Mouse (Mus musculus): ENCODE data around the gene Kcnk7. TPM values are rescaled to one million over a fixed set of nuclear protein-coding genes. Genes with fewer than 3 reads are reported as not detected.
A peak's percentile ranks its signal among the peaks of the same experiment; 100 is the strongest.

Gene Kcnk7
- total RNA-seq, 2 experiments from 2014 or later: not detected

DNA sequence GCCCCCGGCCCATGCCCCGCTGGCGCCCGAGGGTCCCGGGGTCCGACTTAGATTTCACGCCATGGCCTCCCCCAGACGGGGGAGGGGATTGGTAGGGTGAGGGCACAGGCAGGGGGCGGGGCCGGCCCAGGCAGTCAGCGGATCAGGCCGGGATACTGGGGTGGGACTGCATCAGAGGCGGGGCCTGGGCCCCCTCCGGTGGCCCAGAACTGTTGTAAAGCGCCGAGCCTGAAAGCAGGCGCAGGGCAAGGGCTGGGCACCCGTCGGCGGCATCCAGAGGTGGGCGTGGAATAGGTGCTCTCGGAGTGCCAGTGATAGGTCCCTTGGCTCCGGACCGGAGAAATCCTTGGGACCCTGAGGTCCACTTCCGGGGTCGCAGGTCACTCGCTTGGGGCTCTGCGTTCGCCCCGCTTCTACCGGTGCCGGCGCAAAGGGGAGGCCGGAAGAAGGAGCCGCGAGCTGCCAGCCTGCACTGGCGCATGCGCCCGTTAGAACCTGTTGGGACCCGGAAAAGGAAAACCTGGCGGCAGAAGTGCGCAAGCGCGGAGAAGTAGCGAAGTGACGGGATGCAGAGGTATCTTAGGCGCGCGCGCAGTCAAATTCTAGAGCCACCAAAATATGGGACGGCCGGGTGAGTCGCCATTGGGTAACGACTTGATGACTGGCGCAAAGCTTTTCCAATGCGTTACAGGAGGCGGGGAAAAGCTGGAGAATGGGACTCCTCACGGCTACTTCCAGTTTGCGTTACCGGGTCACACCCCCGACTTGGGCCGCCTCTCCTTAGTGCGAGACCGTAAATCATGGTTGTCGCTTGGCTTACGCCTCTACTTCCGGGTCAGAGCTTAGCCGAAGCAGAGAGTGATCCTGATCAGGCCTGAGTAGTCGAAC is 15.7 kb upstream of the Kcnk7 start, which contains the start of the genes Map3k11 and Pcnx3:
Gene Map3k11, plus strand, starts transcription at position 543 of the 888 bp plus-strand sequence.
Gene Pcnx3, minus strand, starts transcription at position 709 of the 888 bp plus-strand sequence.
- DNase-seq (ENCODE audit: extremely low spot score in 1 of 2, low spot score in 2 of 2): peak; percentile 98
- intact Hi-C loops (cut with DNase I): no loop called here

DNA sequence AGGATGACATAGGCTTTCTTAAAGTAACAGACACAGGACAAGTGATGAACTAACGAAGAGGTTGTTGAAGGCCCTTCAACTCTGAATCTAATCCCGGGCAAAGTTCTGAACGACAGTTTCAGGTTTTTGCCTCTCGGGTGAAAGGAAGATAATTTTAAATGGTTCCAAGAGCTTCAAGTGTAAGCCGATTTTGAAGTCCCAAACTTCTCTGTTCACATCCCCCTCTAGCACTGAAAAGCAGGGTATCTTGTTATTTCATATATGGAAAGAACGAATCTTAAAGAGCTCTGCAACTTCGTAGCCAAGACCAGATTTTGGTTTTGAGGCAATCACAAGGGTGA is 15.1 kb upstream of the Kcnk7 start:
- no peak for DNase-seq (ENCODE audit: extremely low spot score in 1 of 2, low spot score in 2 of 2)
- intact Hi-C loops (cut with DNase I): no loop called here

DNA sequence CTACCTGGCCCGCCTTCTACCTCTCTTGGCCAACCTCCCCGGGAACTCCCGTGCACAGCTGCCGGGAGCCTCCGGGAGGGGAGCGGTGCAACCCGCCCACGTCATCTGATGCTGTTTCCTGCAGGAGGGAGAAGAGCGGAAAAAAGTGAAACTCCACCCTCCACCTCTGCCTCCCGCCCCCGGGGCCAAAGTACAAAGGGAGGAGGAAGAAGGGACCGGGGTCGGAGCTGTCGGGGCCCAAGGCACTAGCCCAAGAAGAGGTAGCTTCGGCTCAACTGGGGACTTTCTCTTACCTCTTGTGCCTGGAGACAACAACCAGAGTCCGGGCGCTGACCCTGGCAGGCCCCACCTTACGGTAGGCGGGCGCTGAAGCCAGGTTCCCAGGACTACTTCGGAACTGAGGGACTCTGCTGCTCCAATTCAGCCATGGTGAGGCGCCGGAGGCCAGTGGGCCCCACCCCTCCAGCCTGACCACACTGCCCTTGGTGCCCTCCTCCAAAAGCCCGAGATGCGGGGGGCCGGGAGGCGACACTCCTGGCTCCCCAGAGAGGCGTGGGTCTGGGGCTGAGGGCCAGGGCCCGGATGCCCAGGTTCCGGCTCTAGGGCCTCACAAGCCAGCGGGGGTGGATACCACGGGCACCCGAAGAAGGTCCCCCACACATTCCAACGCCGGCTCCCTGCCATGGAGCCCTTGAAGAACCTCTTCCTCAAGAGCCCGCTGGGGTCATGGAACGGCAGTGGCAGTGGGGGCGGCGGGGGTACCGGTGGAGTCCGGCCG is 14.4 kb upstream of the Kcnk7 start:
- intact Hi-C loops (cut with DNase I): loop anchor here (10.0 kb wide), 2 partner anchors 165 to 205 kb away; partner anchors contain the start of gene Tigd3
- peak; percentile 73 to 91 for DNase-seq (ENCODE audit: extremely low spot score in 1 of 2, low spot score in 2 of 2)

DNA sequence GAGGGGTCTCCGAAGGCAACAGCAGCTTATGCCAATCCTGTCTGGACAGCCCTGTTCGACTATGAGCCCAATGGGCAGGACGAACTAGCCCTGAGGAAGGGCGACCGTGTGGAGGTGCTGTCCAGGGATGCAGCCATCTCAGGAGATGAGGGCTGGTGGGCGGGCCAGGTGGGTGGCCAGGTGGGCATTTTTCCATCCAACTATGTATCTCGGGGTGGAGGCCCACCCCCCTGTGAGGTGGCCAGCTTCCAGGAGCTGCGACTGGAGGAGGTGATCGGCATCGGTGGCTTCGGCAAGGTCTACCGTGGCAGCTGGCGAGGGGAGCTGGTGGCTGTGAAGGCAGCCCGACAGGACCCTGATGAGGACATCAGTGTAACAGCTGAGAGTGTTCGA is 13.8 kb upstream of the Kcnk7 start:
- intact Hi-C loops (cut with DNase I): loop anchor here (10.0 kb wide), 2 partner anchors 164 to 204 kb away; partner anchors contain the start of gene Tigd3
- DNase-seq (ENCODE audit: extremely low spot score in 1 of 2, low spot score in 2 of 2): peak in 1 of 2 experiments; percentile 67

DNA sequence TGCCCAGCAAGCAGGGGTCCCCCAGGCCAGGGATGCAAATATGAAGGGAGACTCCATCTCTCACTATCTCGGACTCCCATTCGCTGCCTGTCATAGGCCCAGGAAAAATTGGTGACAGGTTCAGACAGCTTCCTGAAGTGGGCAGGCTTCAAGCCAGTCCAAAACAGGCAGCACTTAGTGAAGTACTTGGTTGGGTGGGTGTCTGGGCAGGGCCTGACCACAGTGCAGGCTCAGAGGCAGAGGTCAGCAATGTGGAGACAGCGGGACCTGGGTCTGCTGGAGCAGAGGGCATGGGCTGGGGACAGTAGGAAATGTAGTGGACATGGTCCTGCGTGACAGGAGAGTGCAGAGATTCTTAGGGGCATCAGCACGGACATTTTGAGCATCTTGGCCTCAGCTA is 12.6 kb upstream of the Kcnk7 start:
- intact Hi-C loops (cut with DNase I): loop anchor here (10.0 kb wide), 2 partner anchors 163 to 203 kb away; partner anchors contain the start of gene Tigd3
- no peak for DNase-seq (ENCODE audit: extremely low spot score in 1 of 2, low spot score in 2 of 2)

DNA sequence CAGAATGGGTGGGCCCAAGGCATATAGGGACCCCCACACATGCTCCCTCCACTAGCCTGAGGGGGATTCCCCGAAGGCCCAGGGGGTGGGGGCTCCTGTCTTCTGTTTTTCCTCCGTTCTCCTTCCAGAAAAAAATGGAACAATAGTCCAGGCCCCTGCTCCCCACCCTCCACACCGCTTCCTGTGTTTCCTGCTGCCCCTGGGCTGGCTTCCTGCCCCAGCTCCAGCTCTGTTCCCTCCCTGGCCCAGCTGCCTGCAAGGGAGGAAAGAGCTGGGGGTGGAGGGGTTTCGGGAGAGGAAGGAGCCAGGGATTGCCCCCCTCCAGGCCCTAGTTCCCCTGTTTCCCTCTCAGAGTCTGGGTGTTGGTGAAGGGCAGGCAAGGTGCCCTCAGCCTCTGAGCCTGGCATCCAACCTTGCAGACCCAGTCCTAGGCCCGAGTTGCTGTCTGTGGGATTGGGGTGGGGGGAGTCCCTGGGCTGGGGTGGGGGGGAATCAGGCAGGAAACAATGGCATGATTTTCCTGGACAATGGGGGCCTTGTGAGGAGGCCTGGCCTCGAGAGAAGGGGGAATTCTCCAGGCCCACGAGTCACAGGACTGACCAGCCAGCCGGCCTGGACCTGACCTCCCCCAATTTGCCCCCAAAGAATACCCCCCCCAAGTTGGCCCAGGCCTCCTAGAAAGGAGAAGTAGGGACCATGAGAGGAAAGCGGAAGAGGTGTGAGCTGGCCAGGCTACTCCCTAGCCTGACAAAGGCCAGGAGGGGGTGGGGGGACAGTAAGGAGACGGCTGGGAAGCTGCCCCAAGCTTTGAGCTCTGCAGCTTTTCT is 11.9 kb upstream of the Kcnk7 start:
- peak in 1 of 2 experiments; percentile 88 for DNase-seq (ENCODE audit: extremely low spot score in 1 of 2, low spot score in 2 of 2)
- intact Hi-C loops (cut with DNase I): loop anchor here (10.0 kb wide), 2 partner anchors 163 to 203 kb away; partner anchors contain the start of gene Tigd3

DNA sequence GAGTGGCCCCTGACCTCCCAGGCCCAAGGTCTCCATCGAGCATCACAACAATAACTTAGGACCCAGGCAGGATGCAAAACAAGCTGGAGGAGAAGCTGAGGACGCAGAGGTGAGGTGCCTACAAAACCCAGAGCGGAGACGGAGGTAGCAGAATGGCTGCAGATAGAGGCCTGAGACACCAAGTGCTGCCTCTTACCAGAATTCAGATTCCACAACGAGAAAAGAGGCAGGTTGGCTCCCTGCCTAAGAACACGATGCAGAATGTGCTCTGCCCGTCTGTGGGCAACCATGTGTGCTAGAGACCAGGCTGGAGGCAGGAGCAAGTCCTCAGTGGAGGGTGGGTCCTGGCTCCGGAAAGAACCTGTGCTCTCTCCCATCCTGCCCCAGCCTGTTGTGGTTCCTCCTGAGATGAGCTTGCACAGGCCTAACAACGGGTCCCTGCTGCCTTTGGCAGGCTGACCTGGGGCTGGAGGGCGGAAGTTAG is 11.2 kb upstream of the Kcnk7 start:
- intact Hi-C loops (cut with DNase I): loop anchor here (10.0 kb wide), 2 partner anchors 162 to 202 kb away; partner anchors contain the start of gene Tigd3
- no peak for DNase-seq (ENCODE audit: extremely low spot score in 1 of 2, low spot score in 2 of 2)

DNA sequence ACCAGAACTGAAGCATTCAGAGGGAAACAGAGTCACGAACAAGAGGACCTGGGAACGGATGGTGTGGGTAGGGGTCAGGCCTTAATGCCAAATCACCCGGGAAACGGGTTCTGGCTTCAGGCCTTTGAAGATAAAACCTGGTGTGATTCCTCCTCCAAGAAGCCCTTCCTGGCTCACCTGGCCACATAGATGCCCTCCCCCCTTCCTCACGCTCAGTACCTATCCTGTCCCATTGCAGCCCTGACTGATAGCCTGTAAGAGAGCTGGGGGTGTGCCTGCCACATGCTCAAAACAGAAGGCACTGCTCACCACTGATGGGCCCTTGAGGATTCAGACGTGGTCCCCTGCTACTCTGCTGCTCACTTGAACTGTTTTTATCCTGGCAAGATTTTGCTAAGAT is 10.4 kb upstream of the Kcnk7 start:
- no peak for DNase-seq (ENCODE audit: extremely low spot score in 1 of 2, low spot score in 2 of 2)
- intact Hi-C loops (cut with DNase I): loop anchor here (10.0 kb wide), 2 partner anchors 161 to 201 kb away; partner anchors contain the start of gene Tigd3

DNA sequence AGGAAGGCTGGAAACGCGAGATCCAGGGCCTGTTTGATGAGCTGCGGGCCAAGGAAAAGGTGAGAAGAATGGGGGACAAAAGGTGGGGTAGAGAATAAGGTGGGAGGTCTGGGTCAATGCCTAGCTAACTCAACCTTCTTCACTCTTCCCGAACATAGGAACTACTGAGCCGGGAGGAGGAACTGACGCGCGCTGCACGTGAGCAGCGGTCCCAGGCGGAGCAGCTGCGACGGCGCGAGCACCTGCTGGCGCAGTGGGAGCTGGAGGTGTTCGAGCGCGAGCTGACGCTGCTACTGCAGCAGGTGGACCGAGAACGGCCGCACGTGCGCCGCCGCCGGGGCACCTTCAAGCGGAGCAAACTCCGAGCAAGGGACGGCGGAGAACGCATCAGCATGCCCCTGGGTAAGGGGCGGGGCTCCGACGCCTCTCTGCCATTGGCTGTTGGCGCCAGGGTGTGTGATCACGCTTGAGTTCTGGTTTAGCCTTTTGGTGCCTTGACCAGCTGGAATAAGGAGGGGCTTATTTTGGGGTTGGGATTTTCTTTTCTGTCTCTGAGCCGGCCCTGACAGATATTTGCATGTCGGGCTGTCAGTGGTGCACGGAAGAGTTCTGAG is 8.2 kb upstream of the Kcnk7 start:
- DNase-seq (ENCODE audit: extremely low spot score in 1 of 2, low spot score in 2 of 2): no peak
- intact Hi-C loops (cut with DNase I): loop anchor here (10.0 kb wide), 2 partner anchors 159 to 199 kb away; partner anchors contain the start of gene Tigd3

DNA sequence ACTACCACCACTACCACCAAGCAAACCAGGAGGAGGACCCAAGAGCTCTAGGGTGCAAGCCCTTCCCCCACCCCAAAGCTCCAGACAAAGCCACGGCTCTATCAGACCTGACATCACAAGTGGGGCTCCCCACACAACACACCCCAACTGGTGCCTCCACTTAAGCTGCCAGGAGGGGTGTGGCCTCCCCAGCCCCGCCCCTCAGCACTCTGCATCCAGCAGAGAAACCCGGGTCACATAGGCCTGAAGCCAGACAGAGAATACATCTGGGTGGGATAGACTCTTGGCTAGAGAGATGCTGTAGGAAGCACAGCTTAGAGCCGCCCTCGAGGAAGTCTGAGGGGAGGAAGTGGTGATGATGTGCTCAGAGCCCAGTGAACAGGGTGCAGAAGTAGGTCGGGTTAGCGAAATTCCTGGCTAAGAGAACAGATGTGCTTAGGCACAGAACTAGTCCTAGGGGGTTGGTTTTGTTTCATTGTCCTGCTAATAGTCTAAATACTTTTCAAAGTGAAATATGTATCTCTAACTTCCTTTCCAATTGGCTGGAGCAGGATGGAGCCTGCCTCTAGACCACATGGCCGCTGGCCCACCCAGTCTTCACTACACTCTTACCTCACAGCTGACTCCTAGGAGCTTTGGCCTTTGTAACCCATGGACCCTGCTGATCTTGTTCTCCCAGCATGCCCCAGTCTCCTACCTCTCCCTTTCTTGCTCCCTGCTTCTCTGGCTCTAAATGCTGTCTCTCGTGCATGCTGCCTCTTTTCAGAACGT is 819 bp downstream of the Kcnk7 start:
- intact Hi-C loops (cut with DNase I): no loop called here
- peak in 1 of 2 experiments; percentile 52 for DNase-seq (ENCODE audit: extremely low spot score in 1 of 2, low spot score in 2 of 2)

DNA sequence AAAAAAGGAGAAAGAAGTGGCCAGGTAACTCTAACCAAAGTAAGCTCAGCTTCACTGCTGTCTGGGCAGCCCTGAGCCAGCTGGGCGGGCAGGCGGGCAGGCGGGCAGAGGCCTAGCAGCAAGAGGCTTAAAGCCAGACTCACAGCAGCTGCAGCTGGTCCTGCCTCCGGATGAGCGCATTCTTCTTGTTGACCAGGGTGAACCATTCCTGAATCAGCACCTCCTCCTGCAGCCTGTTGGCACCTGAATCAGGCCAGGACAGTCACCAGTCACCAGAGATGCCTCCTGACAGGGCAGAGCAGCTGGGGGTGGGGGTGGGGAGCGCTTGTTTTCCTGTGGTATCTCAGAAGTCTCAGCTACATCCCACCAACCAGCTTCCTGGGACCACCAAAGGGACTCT is 5.9 kb downstream of the Kcnk7 start:
- intact Hi-C loops (cut with DNase I): loop anchor here (2.0 to 5.0 kb wide), 2 partner anchors 17 to 72 kb away; partner anchors contain the start of gene Ehbp1l1
- no peak for DNase-seq (ENCODE audit: extremely low spot score in 1 of 2, low spot score in 2 of 2)

DNA sequence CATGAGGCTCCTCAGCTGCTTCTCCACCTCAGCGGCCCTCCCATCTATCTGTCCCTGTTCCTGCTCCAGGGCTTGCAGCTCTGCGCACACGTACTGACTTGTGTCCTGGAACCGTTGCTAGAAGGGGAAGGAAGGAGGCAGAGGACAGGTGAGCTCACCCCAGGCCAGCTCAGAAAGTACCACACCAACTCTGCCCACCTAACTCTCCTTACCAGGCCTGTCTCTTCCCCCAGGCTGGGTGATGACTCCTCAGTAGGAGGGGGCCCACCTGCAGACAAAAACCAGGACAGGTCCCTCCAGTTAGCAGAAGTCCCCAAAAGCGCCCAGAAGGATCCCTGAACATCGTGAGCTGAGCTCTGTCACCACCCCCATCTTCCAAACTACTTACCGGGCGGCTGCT is 6.4 kb downstream of the Kcnk7 start:
- DNase-seq (ENCODE audit: extremely low spot score in 1 of 2, low spot score in 2 of 2): peak in 1 of 2 experiments; percentile 18
- intact Hi-C loops (cut with DNase I): loop anchor here (2.0 to 5.0 kb wide), 2 partner anchors 16 to 72 kb away; partner anchors contain the start of gene Ehbp1l1

DNA sequence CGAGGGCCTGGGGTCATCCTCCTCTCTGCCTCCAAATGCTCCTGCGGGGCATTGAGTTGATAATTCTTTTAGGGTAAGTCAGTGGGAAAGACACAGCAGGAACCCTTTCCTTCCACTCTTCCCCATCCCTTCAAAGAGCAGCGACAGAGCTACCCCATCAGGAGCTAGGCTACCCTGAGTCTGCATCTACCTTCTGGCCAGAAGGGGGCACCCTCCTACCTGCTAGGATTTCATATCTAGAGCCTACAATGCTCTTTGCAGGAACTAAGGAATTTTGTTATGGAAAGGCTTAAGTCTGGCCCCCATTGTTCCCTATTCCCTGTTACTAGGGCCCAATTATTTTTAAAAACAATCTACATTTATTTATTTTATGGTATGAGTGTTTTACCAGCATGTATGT is 7.1 kb downstream of the Kcnk7 start:
- intact Hi-C loops (cut with DNase I): loop anchor here (2.0 to 5.0 kb wide), 2 partner anchors 16 to 71 kb away; partner anchors contain the start of gene Ehbp1l1

DNA sequence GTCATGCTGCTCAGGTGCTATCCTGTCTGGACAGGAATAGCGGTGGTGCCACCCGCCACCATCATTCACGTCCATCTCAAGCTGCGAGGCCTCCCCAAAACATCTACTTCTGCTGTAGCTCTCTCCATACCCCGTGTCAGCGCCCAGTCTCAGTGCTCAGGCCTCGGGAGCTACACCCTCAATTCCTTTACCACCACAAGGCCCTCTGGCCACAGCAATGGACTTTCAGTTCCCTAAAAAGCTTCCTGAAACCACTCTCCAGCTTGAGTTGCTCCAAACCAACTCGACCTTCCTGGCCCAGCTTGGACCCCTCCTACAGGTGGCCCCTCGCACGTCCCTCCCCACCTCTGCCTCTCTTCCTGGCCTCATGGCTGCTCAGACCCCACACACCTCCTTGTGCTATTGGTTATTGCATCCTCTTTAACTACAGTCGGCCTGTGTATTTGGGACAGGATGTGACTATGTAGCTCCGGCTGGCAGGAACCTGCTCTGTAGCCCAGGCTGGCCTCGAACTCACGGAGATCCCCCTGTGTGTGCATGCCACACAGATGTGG is 7.8 kb downstream of the Kcnk7 start:
- DNase-seq (ENCODE audit: extremely low spot score in 1 of 2, low spot score in 2 of 2): peak in 1 of 2 experiments; percentile 24
- intact Hi-C loops (cut with DNase I): loop anchor here (2.0 to 5.0 kb wide), 2 partner anchors 15 to 70 kb away; partner anchors contain the start of gene Ehbp1l1

More for the DNA sequence above, 7.1 kb downstream of the Kcnk7 start:
- DNase-seq (ENCODE audit: extremely low spot score in 1 of 2, low spot score in 2 of 2): peak in 1 of 2 experiments; percentile 79

DNA sequence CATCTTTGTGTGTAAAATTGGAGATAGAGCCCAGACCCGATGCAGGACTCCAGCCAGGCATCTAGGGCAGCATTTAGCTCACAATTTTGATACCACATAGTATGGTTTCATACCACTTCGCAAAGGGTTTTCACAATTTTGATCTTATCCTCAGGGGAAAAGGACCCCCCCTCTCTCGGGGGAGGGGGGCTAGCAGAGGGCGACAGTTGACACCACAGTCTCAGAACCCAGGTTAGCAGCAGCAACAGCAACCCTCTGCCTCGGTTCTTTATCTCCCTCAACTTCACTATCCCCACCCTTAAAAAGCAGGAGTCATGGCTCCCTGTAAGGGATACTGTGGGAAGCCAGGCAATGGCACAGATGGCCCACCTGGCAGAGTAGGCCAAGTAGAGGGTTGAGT is 9.1 kb downstream of the Kcnk7 start:
- intact Hi-C loops (cut with DNase I): loop anchor here (5.0 kb wide), 1 partner anchor 69 kb away; no protein-coding TSS in a partner anchor
- DNase-seq (ENCODE audit: extremely low spot score in 1 of 2, low spot score in 2 of 2): no peak

DNA sequence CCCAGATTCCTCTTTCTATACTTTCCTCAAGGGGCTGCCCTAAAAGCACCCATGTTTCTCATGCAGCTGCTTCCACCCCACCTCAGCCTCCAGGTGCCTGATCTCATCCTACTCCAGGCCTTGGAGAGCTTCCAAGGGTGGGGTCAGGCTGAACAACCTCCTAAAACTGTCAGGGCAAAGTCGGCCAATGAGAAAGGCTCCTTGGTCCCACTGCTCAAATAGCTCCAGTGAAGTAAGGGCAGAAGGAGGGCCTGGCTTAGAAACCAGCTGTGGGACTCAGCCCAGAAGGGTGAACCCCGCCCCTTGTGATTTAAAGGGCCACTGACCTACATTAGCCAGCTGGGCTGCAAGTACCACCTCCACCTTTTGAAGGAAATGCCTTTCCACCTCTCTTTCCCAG is 9.6 kb downstream of the Kcnk7 start:
- DNase-seq (ENCODE audit: extremely low spot score in 1 of 2, low spot score in 2 of 2): peak in 1 of 2 experiments; percentile 76
- intact Hi-C loops (cut with DNase I): loop anchor here (5.0 kb wide), 1 partner anchor 69 kb away; no protein-coding TSS in a partner anchor
